Mouse (Mus musculus) heart, postnatal 0 days (tissue): ENCODE measurements around the gene Fgfr2.

Experiments used
- CTCF ChIP-seq: IDR thresholded peaks from 2 replicates; pipeline ENCODE4 v1.5.1; 2016; ENCODE audit warnings: antibody characterized with exemption, control low read depth, low read depth
- EP300 ChIP-seq: IDR thresholded peaks from 2 replicates; pipeline ENCODE4 v1.6.1; 2016; ENCODE audit warnings: antibody characterized with exemption, low read depth

- TF ChIP-seq CTCF = no peak
- no peak for TF ChIP-seq EP300
Measured at GRCm38 (mm10) chr7:132787496-132788190, 335.5 kb downstream of the Fgfr2 start.
